Mouse (Mus musculus): ENCODE measurements around the gene Aqp1. TPM values are rescaled to one million over a fixed set of nuclear protein-coding genes. Genes with fewer than 3 reads are reported as not detected.

Gene Aqp1
- polyA plus RNA-seq, 1 experiment from 2014 or later = 30.9 TPM

- no peak overlapping the region for H3K9ac ChIP-seq (ENCODE audit: low read depth, low read length)
- H3K27me3 ChIP-seq (replicated peaks; ENCODE audit: control insufficient read depth, insufficient read depth, low read length) = no peaks in the 10 kb centered on the region
- no peak overlapping the region for H3K27ac ChIP-seq (ENCODE audit: low read depth, low read length)
- no peak overlapping the region for H3K4me2 ChIP-seq (ENCODE audit: low read length)
- WGBS = 89% methylated on average over 4 of the region's 4 CpGs
- H3K9me3 ChIP-seq (ENCODE audit: control insufficient read depth, low read length) = no peaks in the 10 kb centered on the region
- no peak for ATAC-seq
- no peaks in the 10 kb centered on the region for H3K4me1 ChIP-seq (ENCODE audit: control insufficient read depth, insufficient read depth, low read depth, low read length)
- no peak overlapping the region for H3K4me3 ChIP-seq (ENCODE audit: low read length)
- H3K36me3 ChIP-seq (ENCODE audit: control insufficient read depth, insufficient read depth, low read length) = no peaks in the 10 kb centered on the region
Observed at GRCm38 (mm10) chr6:55313893-55314292, 22.3 kb upstream of the Aqp1 start.

GRCm38 (mm10) chr6:55314628-55315027 lies 21.6 kb upstream of the Aqp1 start:
- Histone ChIP-seq H3K9me3 (ENCODE audit: control insufficient read depth, low read length) (no peaks in the 10 kb centered on the region), H3K36me3 (ENCODE audit: control insufficient read depth, insufficient read depth, low read length) (no peaks in the 10 kb centered on the region), H3K4me3 (ENCODE audit: low read length) (no peak overlapping the region), H3K4me2 (ENCODE audit: low read length) (no peak overlapping the region), H3K27me3 (replicated peaks; ENCODE audit: control insufficient read depth, insufficient read depth, low read length) (no peaks in the 10 kb centered on the region), H3K4me1 (ENCODE audit: control insufficient read depth, insufficient read depth, low read depth, low read length) (no peaks in the 10 kb centered on the region), H3K9ac (ENCODE audit: low read depth, low read length) (no peak overlapping the region), H3K27ac (ENCODE audit: low read depth, low read length) (no peak overlapping the region)
- WGBS = 86% methylated on average over 8 of the region's 8 CpGs
- no peak for ATAC-seq

GRCm38 (mm10) chr6:55318597-55318996 lies 17.6 kb upstream of the Aqp1 start:
- Histone ChIP-seq H3K36me3 (ENCODE audit: control insufficient read depth, insufficient read depth, low read length) (no peaks in the 10 kb centered on the region), H3K4me2 (ENCODE audit: low read length) (no peak overlapping the region), H3K27ac (ENCODE audit: low read depth, low read length) (no peak overlapping the region), H3K4me3 (ENCODE audit: low read length) (no peak overlapping the region), H3K9me3 (ENCODE audit: control insufficient read depth, low read length) (no peaks in the 10 kb centered on the region), H3K4me1 (ENCODE audit: control insufficient read depth, insufficient read depth, low read depth, low read length) (no peaks in the 10 kb centered on the region), H3K27me3 (replicated peaks; ENCODE audit: control insufficient read depth, insufficient read depth, low read length) (no peaks in the 10 kb centered on the region), H3K9ac (ENCODE audit: low read depth, low read length) (no peak overlapping the region)
- no peak for ATAC-seq
- 96% methylated on average over 3 of the region's 3 CpGs for WGBS

- Histone ChIP-seq H3K9me3 (ENCODE audit: control insufficient read depth, low read length) (no peaks in the 10 kb centered on the region), H3K9ac (ENCODE audit: low read depth, low read length) (no peak overlapping the region), H3K4me2 (ENCODE audit: low read length) (no peak overlapping the region), H3K27me3 (replicated peaks; ENCODE audit: control insufficient read depth, insufficient read depth, low read length) (no peaks in the 10 kb centered on the region), H3K36me3 (ENCODE audit: control insufficient read depth, insufficient read depth, low read length) (no peaks in the 10 kb centered on the region), H3K4me3 (ENCODE audit: low read length) (no peak overlapping the region), H3K4me1 (ENCODE audit: control insufficient read depth, insufficient read depth, low read depth, low read length) (no peaks in the 10 kb centered on the region), H3K27ac (ENCODE audit: low read depth, low read length) (no peak overlapping the region)
- ATAC-seq = peak; percentile 26; the same call in 1 of the 2 replicates
- 72% methylated on average over 14 of the region's 14 CpGs for WGBS
Observed at GRCm38 (mm10) chr6:55319585-55320551, 16.4 kb upstream of the Aqp1 start.

GRCm38 (mm10) chr6:55320894-55321293 lies 15.3 kb upstream of the Aqp1 start:
- 76% methylated on average over 4 of the region's 4 CpGs for WGBS
- 0 out of 2 replicates have a peak, but pooled peaks have one; percentile 15 for ATAC-seq
- Histone ChIP-seq H3K9ac (ENCODE audit: low read depth, low read length) (no peak overlapping the region), H3K4me2 (ENCODE audit: low read length) (no peak overlapping the region), H3K27ac (ENCODE audit: low read depth, low read length) (no peak overlapping the region), H3K4me3 (ENCODE audit: low read length) (no peak overlapping the region), H3K36me3 (ENCODE audit: control insufficient read depth, insufficient read depth, low read length) (no peaks in the 10 kb centered on the region), H3K9me3 (ENCODE audit: control insufficient read depth, low read length) (no peaks in the 10 kb centered on the region), H3K4me1 (ENCODE audit: control insufficient read depth, insufficient read depth, low read depth, low read length) (no peaks in the 10 kb centered on the region), H3K27me3 (replicated peaks; ENCODE audit: control insufficient read depth, insufficient read depth, low read length) (no peaks in the 10 kb centered on the region)

- no peak overlapping the region for H3K4me2 ChIP-seq (ENCODE audit: low read length)
- H3K9ac ChIP-seq (ENCODE audit: low read depth, low read length) = no peak overlapping the region
- WGBS = 76% methylated on average over 6 of the region's 6 CpGs
- ATAC-seq = no peak
- H3K4me1 ChIP-seq (ENCODE audit: control insufficient read depth, insufficient read depth, low read depth, low read length) = no peaks in the 10 kb centered on the region
- no peak overlapping the region for H3K4me3 ChIP-seq (ENCODE audit: low read length)
- no peaks in the 10 kb centered on the region for H3K36me3 ChIP-seq (ENCODE audit: control insufficient read depth, insufficient read depth, low read length)
- no peak overlapping the region for H3K27ac ChIP-seq (ENCODE audit: low read depth, low read length)
- no peaks in the 10 kb centered on the region for H3K27me3 ChIP-seq (replicated peaks; ENCODE audit: control insufficient read depth, insufficient read depth, low read length)
- no peaks in the 10 kb centered on the region for H3K9me3 ChIP-seq (ENCODE audit: control insufficient read depth, low read length)
Observed at GRCm38 (mm10) chr6:55321518-55321917, 14.7 kb upstream of the Aqp1 start.

- H3K4me1 ChIP-seq (ENCODE audit: control insufficient read depth, insufficient read depth, low read depth, low read length) = no peaks in the 10 kb centered on the region
- ATAC-seq = no peak
- no peak overlapping the region for H3K4me3 ChIP-seq (ENCODE audit: low read length)
- H3K27me3 ChIP-seq (replicated peaks; ENCODE audit: control insufficient read depth, insufficient read depth, low read length) = no peaks in the 10 kb centered on the region
- no peaks in the 10 kb centered on the region for H3K9me3 ChIP-seq (ENCODE audit: control insufficient read depth, low read length)
- H3K4me2 ChIP-seq (ENCODE audit: low read length) = no peak overlapping the region
- H3K27ac ChIP-seq (ENCODE audit: low read depth, low read length) = no peak overlapping the region
- H3K36me3 ChIP-seq (ENCODE audit: control insufficient read depth, insufficient read depth, low read length) = no peaks in the 10 kb centered on the region
- H3K9ac ChIP-seq (ENCODE audit: low read depth, low read length) = no peak overlapping the region
- WGBS = 94% methylated on average over 2 of the region's 2 CpGs
Observed at GRCm38 (mm10) chr6:55322980-55323379, 13.3 kb upstream of the Aqp1 start.

- no peak overlapping the region for H3K27ac ChIP-seq (ENCODE audit: low read depth, low read length)
- H3K9me3 ChIP-seq (ENCODE audit: control insufficient read depth, low read length) = no peaks in the 10 kb centered on the region
- no peak for ATAC-seq
- H3K4me1 ChIP-seq (ENCODE audit: control insufficient read depth, insufficient read depth, low read depth, low read length) = no peaks in the 10 kb centered on the region
- H3K27me3 ChIP-seq (replicated peaks; ENCODE audit: control insufficient read depth, insufficient read depth, low read length) = no peaks in the 10 kb centered on the region
- H3K4me2 ChIP-seq (ENCODE audit: low read length) = no peak overlapping the region
- 90% methylated on average over 17 of the region's 17 CpGs for WGBS
- H3K4me3 ChIP-seq (ENCODE audit: low read length) = no peak overlapping the region
- no peaks in the 10 kb centered on the region for H3K36me3 ChIP-seq (ENCODE audit: control insufficient read depth, insufficient read depth, low read length)
- H3K9ac ChIP-seq (ENCODE audit: low read depth, low read length) = no peak overlapping the region
Observed at GRCm38 (mm10) chr6:55323908-55324634, 12.2 kb upstream of the Aqp1 start.

- no peak for ATAC-seq
- 86% methylated on average over 1 of the region's 1 CpGs for WGBS
- H3K4me3 ChIP-seq (ENCODE audit: low read length) = no peak overlapping the region
Observed at GRCm38 (mm10) chr6:55324785-55325184, 11.4 kb upstream of the Aqp1 start.

More at GRCm38 (mm10) chr6:55324785-55325184, 11.4 kb upstream of the Aqp1 start:
- no peaks in the 10 kb centered on the region for H3K36me3 ChIP-seq (ENCODE audit: control insufficient read depth, insufficient read depth, low read length)
- no peak overlapping the region for H3K4me2 ChIP-seq (ENCODE audit: low read length)
- no peaks in the 10 kb centered on the region for H3K4me1 ChIP-seq (ENCODE audit: control insufficient read depth, insufficient read depth, low read depth, low read length)
- H3K9me3 ChIP-seq (ENCODE audit: control insufficient read depth, low read length) = no peaks in the 10 kb centered on the region
- H3K9ac ChIP-seq (ENCODE audit: low read depth, low read length) = no peak overlapping the region
- no peaks in the 10 kb centered on the region for H3K27me3 ChIP-seq (replicated peaks; ENCODE audit: control insufficient read depth, insufficient read depth, low read length)
- no peak overlapping the region for H3K27ac ChIP-seq (ENCODE audit: low read depth, low read length)
